Mouse (Mus musculus): ENCODE measurements at regions not wholly inside any gene's neighbourhood (a gene's known extent, or its start where the extent isn't known, plus 50 kb on each side); places are given as distances from the start of the nearest gene placed in this dataset.

DNA sequence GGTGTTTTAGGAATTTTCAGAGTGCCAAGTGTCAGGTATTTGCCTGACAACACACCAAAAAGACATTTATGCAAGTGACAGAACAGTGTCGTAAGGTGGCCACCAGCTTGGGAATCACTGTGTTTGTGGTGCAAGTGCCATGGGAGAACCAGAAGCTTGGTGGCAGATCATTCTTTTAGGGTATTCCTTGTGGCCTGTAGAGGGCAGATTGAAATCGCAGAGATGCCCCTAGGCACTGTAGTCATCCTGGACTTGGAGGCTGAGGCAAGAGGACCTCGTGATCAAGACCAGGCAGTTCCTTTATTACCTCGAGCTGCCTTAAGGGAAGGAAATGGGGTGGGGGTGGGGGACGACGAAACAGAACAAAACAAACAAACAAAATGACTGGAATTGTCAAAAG lies 196.8 kb downstream of the Gm5426 start:
- TF ChIP-seq TAL1 (IDR thresholded peaks at IDR 0.05; ENCODE audit: low read length) (no peak), GATA1 (IDR thresholded peaks at IDR 0.05; ENCODE audit: low read length) (no peak)
